Comparison of ENCODE assay signal across 28 mouse cellular contexts in the genomic region with DNA sequence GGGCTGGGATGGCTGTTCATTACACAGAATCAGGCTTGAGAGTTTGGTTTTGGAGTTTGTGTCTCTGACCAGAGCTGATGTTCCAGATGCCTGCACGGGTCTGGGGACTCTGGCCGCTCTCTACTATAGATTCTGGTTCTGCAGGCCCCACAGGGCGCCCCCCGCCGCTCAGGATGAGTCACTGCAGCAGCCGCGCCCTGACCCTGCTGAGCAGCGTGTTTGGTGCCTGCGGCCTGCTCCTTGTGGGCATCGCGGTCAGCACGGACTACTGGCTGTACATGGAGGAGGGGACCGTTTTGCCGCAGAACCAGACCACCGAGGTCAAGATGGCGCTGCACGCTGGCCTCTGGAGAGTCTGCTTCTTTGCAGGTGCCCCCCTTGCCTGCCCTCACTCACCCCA. TPM values are rescaled to one million over a fixed set of nuclear protein-coding genes. Genes with fewer than 3 reads are reported as not detected.
A peak's percentile ranks its signal among the peaks of the same experiment; 100 is the strongest.
DNase-seq lines count a peak whose midpoint lies in the region; ATAC-seq and TF ChIP-seq lines count a peak whose summit lies in the region.
"Had no signal": no experiment of that assay in that cellular context is flagged by ENCODE, and none has a peak within 500 bp of the region (broad histone marks: within the 10 kb centered on the region; RNA-seq: fewer than 3 reads in every experiment).

No protein-coding gene starts in this region.

- TF ChIP-seq CTCF in layer of hippocampus, adult 2 months (conservative IDR thresholded peaks at IDR 0.05) = peak; percentile 48
- peak; percentile 54 for TF ChIP-seq CTCF in E14TG2a.4 (conservative IDR thresholded peaks at IDR 0.05; ENCODE audit: low read length)
- TF ChIP-seq CTCF in liver, postnatal 0 days (IDR thresholded peaks at IDR 0.05; ENCODE audit: low read depth) = no peak

- DNase-seq in cerebellum, adult 11-12 months = peak; percentile 31
- DNase-seq in cerebellum, adult 8-10 months = no peak
- no peak for DNase-seq in layer of hippocampus, adult 2 months (ENCODE audit: low spot score in 2 of 2)
- no peak for DNase-seq in layer of hippocampus, postnatal 36 days
- peak; percentile 29 for DNase-seq in cerebellum, adult 9-11 months
- no peak for DNase-seq in liver, postnatal 0 days
- DNase-seq: adrenal gland, postnatal 10 days; gastrocnemius, postnatal 14 days; heart, adult 11 months; heart, postnatal 10 days; kidney, adult 8-10 months; kidney, postnatal 10 days; liver, embryonic 13.5 days; lung, embryonic 14.5 days; lung, postnatal 4 days; thymus, postnatal 25 days had no signal

- peaks cover 23% of the 10 kb centered on the region for H3K27me3 ChIP-seq in E14TG2a.4 (ENCODE audit: insufficient read depth, low read length)
- H3K27me3 ChIP-seq in liver, postnatal 0 days (ENCODE audit: insufficient read depth, low read length) = peaks cover 35% of the 10 kb centered on the region
- H3K27me3 ChIP-seq: hindbrain, embryonic 12.5 days; midbrain, embryonic 15.5 days; neural tube, embryonic 13.5 days had no signal

- H3K9me3 ChIP-seq in E14TG2a.4 (ENCODE audit: low read length) = no peaks in the 10 kb centered on the region
- no peaks in the 10 kb centered on the region for H3K9me3 ChIP-seq in liver, postnatal 0 days (ENCODE audit: low read length)
- H3K9me3 ChIP-seq: forebrain, embryonic 10.5 days; G1E; heart, embryonic 12.5 days; hindbrain, embryonic 12.5 days; intestine, embryonic 15.5 days; liver, embryonic 13.5 days; midbrain, embryonic 15.5 days; neural tube, embryonic 13.5 days had no signal

- peaks cover 64% of the 10 kb centered on the region for H3K4me1 ChIP-seq in E14TG2a.4 (replicated peaks; ENCODE audit: low read depth, low read length)
- no peaks in the 10 kb centered on the region for H3K4me1 ChIP-seq in liver, postnatal 0 days (ENCODE audit: insufficient read depth)
- H3K4me1 ChIP-seq: intestine, embryonic 15.5 days; liver, embryonic 13.5 days had no signal

- 66% methylated on average over 17 of the region's 17 CpGs for WGBS in liver, postnatal 0 days (ENCODE audit: insufficient replicate concordance)

- no peak for ATAC-seq in frontal cortex, adult (ENCODE audit: low TSS enrichment)
- ATAC-seq in liver, postnatal 0 days = no peak
- ATAC-seq: forebrain, embryonic 16.5 days; intestine, embryonic 15.5 days; midbrain, embryonic 15.5 days had no signal

- H3K27ac ChIP-seq in layer of hippocampus, adult 2 months = no peak overlapping the region
- no peak overlapping the region for H3K27ac ChIP-seq in liver, postnatal 0 days (ENCODE audit: low read depth)
- H3K27ac ChIP-seq: forebrain, embryonic 10.5 days; hindbrain, embryonic 12.5 days; intestine, embryonic 15.5 days; liver, embryonic 13.5 days; midbrain, embryonic 15.5 days; neural tube, embryonic 13.5 days had no signal

- no peak overlapping the region for H3K4me2 ChIP-seq in liver, postnatal 0 days (ENCODE audit: low read depth, low read length)
- H3K4me2 ChIP-seq: heart, embryonic 12.5 days; hindbrain, embryonic 12.5 days; intestine, embryonic 15.5 days; liver, embryonic 13.5 days; lung, embryonic 14.5 days; midbrain, embryonic 15.5 days; neural tube, embryonic 13.5 days had no signal

- no peak overlapping the region for H3K9ac ChIP-seq in liver, postnatal 0 days (replicated peaks)
- H3K9ac ChIP-seq: heart, embryonic 12.5 days; hindbrain, embryonic 12.5 days; intestine, embryonic 15.5 days; liver, embryonic 13.5 days; lung, embryonic 14.5 days; midbrain, embryonic 15.5 days; neural tube, embryonic 13.5 days had no signal

- H3K4me3 ChIP-seq in layer of hippocampus, adult 2 months = no peak overlapping the region
- peak overlapping the region; percentile 48 for H3K4me3 ChIP-seq in E14TG2a.4 (replicated peaks; ENCODE audit: low read length)
- no peak overlapping the region for H3K4me3 ChIP-seq in liver, postnatal 0 days (ENCODE audit: low read depth, low read length)
- H3K4me3 ChIP-seq: forebrain, embryonic 10.5 days; heart, embryonic 12.5 days; hindbrain, embryonic 12.5 days; intestine, embryonic 15.5 days; liver, embryonic 13.5 days; midbrain, embryonic 15.5 days; myocyte; neural tube, embryonic 13.5 days had no signal

- H3K36me3 ChIP-seq in E14TG2a.4 (ENCODE audit: insufficient read depth, low read length) = peaks cover 17% of the 10 kb centered on the region
- no peaks in the 10 kb centered on the region for H3K36me3 ChIP-seq in liver, postnatal 0 days (replicated peaks; ENCODE audit: insufficient read depth, low read length)
- H3K36me3 ChIP-seq: G1E; heart, embryonic 12.5 days; intestine, embryonic 15.5 days; liver, embryonic 13.5 days had no signal

- no peak for TF ChIP-seq EP300 in liver, postnatal 0 days (IDR thresholded peaks at IDR 0.05; ENCODE audit: low read depth)

RNA-seq across cellular contexts. Expression of a gene that starts 3.7 kb away (rescaled TPM):
- total RNA-seq in layer of hippocampus, adult 2 months (2021) = 100 to 1,000 TPM; 128 to 138 TPM
- 100 to 1,000 TPM; 130 to 131 TPM for total RNA-seq in layer of hippocampus, postnatal 36 days (2021)
- 0.12 and 0.13 TPM in 2 replicates for polyA plus RNA-seq in liver, postnatal 0 days (2015; fragmentation: Nextera tagmentation; extraction: Ambion mirVana)
- total RNA-seq: megakaryocyte-erythroid progenitor cell, adult 5-6 weeks had no signal
- polyA plus RNA-seq: G1E; liver, embryonic 13.5 days had no signal

RNA-seq across cellular contexts. Expression of a gene that starts 47.4 kb away (rescaled TPM):
- total RNA-seq in layer of hippocampus, adult 2 months (2021) = 100 to 1,000 TPM; 518 to 547 TPM
- 100 to 1,000 TPM; 495 to 539 TPM for total RNA-seq in layer of hippocampus, postnatal 36 days (2021)
- polyA plus RNA-seq in liver, postnatal 0 days (2015; fragmentation: Nextera tagmentation; extraction: Ambion mirVana) = 0.04 and 0.09 TPM in 2 replicates
- total RNA-seq: megakaryocyte-erythroid progenitor cell, adult 5-6 weeks had no signal
- polyA plus RNA-seq: G1E had no signal

RNA-seq across cellular contexts. Expression of a gene that starts 47.5 kb away (rescaled TPM):
- total RNA-seq in layer of hippocampus, adult 2 months (2021) = 10 to 100 TPM; 52.5 to 60.1 TPM
- 10 to 100 TPM; 63.5 to 67.3 TPM for total RNA-seq in layer of hippocampus, postnatal 36 days (2021)
- polyA plus RNA-seq in liver, postnatal 0 days (2015; fragmentation: Nextera tagmentation; extraction: Ambion mirVana) = 38.6 and 40.7 TPM in 2 replicates
- polyA plus RNA-seq: G1E had no signal

RNA-seq across cellular contexts. Expression of a gene that starts 54.1 kb away (rescaled TPM):
- 100 to 1,000 TPM; 411 to 415 TPM for total RNA-seq in layer of hippocampus, adult 2 months (2021)
- 100 to 1,000 TPM; 406 to 411 TPM for total RNA-seq in layer of hippocampus, postnatal 36 days (2021)
- not detected in 2 replicates for polyA plus RNA-seq in liver, postnatal 0 days (2015; fragmentation: Nextera tagmentation; extraction: Ambion mirVana)
- total RNA-seq: G1E; gastrocnemius, postnatal 14 days; heart, postnatal 10 days; megakaryocyte-erythroid progenitor cell, adult 5-6 weeks had no signal
- polyA plus RNA-seq: G1E had no signal

Comparison
In these comparisons a context has a peak if more than half of its experiments do, and no peak if none do; other contexts are left out.
1. DNase-seq: peak in cerebellum, adult 11-12 months (single experiment) and cerebellum, adult 9-11 months (single experiment); none in cerebellum, adult 8-10 months (single experiment), layer of hippocampus, adult 2 months (0 of 2), layer of hippocampus, postnatal 36 days (0 of 2) and liver, postnatal 0 days (single experiment).